Mouse (Mus musculus) large intestine, adult 2 months (tissue): ENCODE results near the gene Ccnf. TPM values are rescaled to one million over a fixed set of nuclear protein-coding genes. Genes with fewer than 3 reads are reported as not detected.
A peak's percentile ranks its signal among the peaks of the same experiment; 100 is the strongest.

Experiments used
- DNase-seq: peaks from one replicate; pipeline ENCODE4 v3.0.0-alpha.2; 2012; ENCODE audit warnings: low read depth, low spot score
- WGBS: fragments of 180-500 bp; shearing (Covaris S2); methylation state at CpG from one replicate; pipeline ENCODE4 v1.1.7; 2018; 5-methylcytosine and 5-hydroxymethylcytosine counted together
- polyA plus RNA-seq: library from polyadenylated mRNA; depleted of rRNA; stranded (reverse); fragments of >200 nt; gene quantifications from 2 replicates; pipeline ENCODE4 v1.2.3, GENCODE M21; 2012; rRNA removed

Gene Ccnf
- 15.2 and 15.6 TPM in 2 replicates for polyA plus RNA-seq

GRCm38 (mm10) chr17:24251320-24252069, at the start of gene Ccnf:
Gene Ccnf, minus strand, starts transcription at chr17:24251484.
- DNase-seq, result peak; percentile 94
- under 1% methylated on average over 48 of the region's 48 CpGs for WGBS

GRCm38 (mm10) chr17:24300651-24301050, 49.4 kb upstream of the Ccnf start:
- WGBS, result 51% methylated on average over 4 of the region's 4 CpGs
- no peak for DNase-seq

- WGBS, result 75% methylated on average over 5 of the region's 5 CpGs
- DNase-seq, result no peak
Measured at GRCm38 (mm10) chr17:24289338-24289737, 38.1 kb upstream of the Ccnf start.

GRCm38 (mm10) chr17:24288477-24288876, 37.2 kb upstream of the Ccnf start:
- DNase-seq, result no peak
- WGBS, result 73% methylated on average over 9 of the region's 9 CpGs

GRCm38 (mm10) chr17:24285680-24286079, 34.4 kb upstream of the Ccnf start:
- DNase-seq, result no peak
- WGBS, result 50% methylated on average over 3 of the region's 3 CpGs

- WGBS, result 43% methylated on average over 9 of the region's 9 CpGs
- no peak for DNase-seq
Measured at GRCm38 (mm10) chr17:24283266-24283818, 32.1 kb upstream of the Ccnf start.

GRCm38 (mm10) chr17:24282637-24283036, 31.4 kb upstream of the Ccnf start:
- no peak for DNase-seq
- WGBS, result 68% methylated on average over 4 of the region's 4 CpGs

GRCm38 (mm10) chr17:24279907-24280306, 28.6 kb upstream of the Ccnf start:
- DNase-seq, result no peak
- 78% methylated on average over 4 of the region's 4 CpGs for WGBS

GRCm38 (mm10) chr17:24267133-24267532, 15.8 kb upstream of the Ccnf start:
- no peak for DNase-seq
- WGBS, result 54% methylated on average over 1 of the region's 1 CpGs

- no peak for DNase-seq
- 69% methylated on average over 2 of the region's 2 CpGs for WGBS
Measured at GRCm38 (mm10) chr17:24264766-24265165, 13.5 kb upstream of the Ccnf start.

GRCm38 (mm10) chr17:24260516-24260915, 9.2 kb upstream of the Ccnf start:
- DNase-seq, result no peak
- WGBS, result 52% methylated on average over 4 of the region's 4 CpGs

GRCm38 (mm10) chr17:24259702-24260101, 8.4 kb upstream of the Ccnf start:
- 53% methylated on average over 5 of the region's 5 CpGs for WGBS
- DNase-seq, result no peak

GRCm38 (mm10) chr17:24258981-24259380, 7.7 kb upstream of the Ccnf start:
- DNase-seq, result no peak
- 55% methylated on average over 4 of the region's 4 CpGs for WGBS

- WGBS, result 99% methylated on average over 2 of the region's 2 CpGs
Measured at GRCm38 (mm10) chr17:24252329-24252728, 1.0 kb upstream of the Ccnf start.

GRCm38 (mm10) chr17:24250988-24251319, 330 bp downstream of the Ccnf start:
- no peak for DNase-seq
- WGBS, result under 1% methylated on average over 32 of the region's 32 CpGs

More at GRCm38 (mm10) chr17:24252329-24252728, 1.0 kb upstream of the Ccnf start:
- no peak for DNase-seq

GRCm38 (mm10) chr17:24248641-24249040, 2.6 kb downstream of the Ccnf start:
- DNase-seq, result no peak
- 100% methylated on average over 2 of the region's 2 CpGs for WGBS

GRCm38 (mm10) chr17:24244061-24244460, 7.2 kb downstream of the Ccnf start:
- no peak for DNase-seq
- WGBS, result 93% methylated on average over 8 of the region's 8 CpGs

GRCm38 (mm10) chr17:24243311-24243969, 7.8 kb downstream of the Ccnf start:
- 82% methylated on average over 4 of the region's 4 CpGs for WGBS
- DNase-seq, result no peak

- no peak for DNase-seq
- WGBS, result 97% methylated on average over 7 of the region's 7 CpGs
Measured at GRCm38 (mm10) chr17:24236921-24237320, 14.4 kb downstream of the Ccnf start.

- WGBS, result 97% methylated on average over 1 of the region's 1 CpGs
- DNase-seq, result no peak
Measured at GRCm38 (mm10) chr17:24236479-24236878, 14.8 kb downstream of the Ccnf start.

GRCm38 (mm10) chr17:24227941-24228340, 23.3 kb downstream of the Ccnf start:
- WGBS, result 86% methylated on average over 7 of the region's 7 CpGs
- no peak for DNase-seq
